Mouse (Mus musculus) heart, postnatal 25 days (tissue): ENCODE measurements around the gene Pih1d1. TPM values are rescaled to one million over a fixed set of nuclear protein-coding genes. Genes with fewer than 3 reads are reported as not detected.
"Not testable (repeated sequence)": the region's sequence is repeated elsewhere in the genome, so short reads cannot be mapped to it uniquely, and the experiment has no call there.

Source experiments
- DNase-seq: peaks from one replicate; pipeline ENCODE4 v3.0.0; 2022; ENCODE audit warnings: low spot score
- intact Hi-C: fragments of 180-260 bp; cut with DNase I; formaldehyde crosslinking; loops from one replicate; pipeline ENCODE4 v1.15.1; 2025
- total RNA-seq, 2 experiments: library from RNA; stranded (reverse); gene quantifications; 2 replicates each; pipeline ENCODE4 v1.2.3; 2021

Gene Pih1d1
- total RNA-seq, result 10 to 100 TPM; 29.7 to 30.9 TPM

DNA sequence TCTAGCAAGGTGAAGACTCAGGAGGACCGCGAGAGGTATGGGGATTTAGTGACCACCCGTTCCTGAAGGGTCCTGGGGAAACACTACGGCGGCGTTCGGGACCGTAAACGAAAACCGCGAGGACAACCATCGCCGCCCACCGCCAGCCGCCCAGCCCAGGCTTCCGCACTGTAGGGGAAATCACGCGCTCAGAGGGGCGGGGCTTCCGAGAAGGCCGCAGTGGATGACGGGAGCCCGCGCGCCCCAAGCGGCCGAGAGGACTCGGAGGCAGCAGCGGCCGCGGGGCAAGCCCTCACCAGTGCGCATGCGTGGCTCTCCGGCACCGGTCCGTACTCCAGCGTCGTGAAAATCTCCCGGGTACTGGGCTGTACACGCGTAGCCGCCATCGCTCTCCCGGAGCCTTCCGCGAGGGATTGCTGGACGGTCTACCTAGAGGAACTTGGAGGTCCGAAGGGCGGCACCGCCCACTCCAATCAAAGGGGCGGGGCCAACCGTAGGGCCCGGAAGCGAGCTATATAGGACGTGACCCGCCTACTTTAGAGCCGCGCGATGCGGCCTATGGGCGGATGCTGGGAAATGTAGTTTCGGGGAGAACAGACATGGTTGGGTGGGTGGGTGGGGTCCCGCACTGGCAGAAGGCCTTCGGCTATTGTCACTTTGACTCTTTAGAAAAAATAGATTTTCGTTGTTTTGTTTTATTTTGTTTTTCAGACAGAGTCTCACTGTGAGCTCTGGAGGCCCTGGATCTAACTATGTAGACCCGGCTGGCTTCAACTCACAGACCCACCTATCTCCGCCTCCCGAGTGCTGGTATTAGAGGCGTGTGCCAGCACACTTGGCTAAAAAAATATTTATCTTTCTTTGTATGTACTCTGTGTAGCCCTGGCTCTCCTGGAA lies at the start of gene Pih1d1, which contains the start of gene Aldh16a1:
Gene Pih1d1 (plus strand): TSS at position 208 of the 897 bp plus-strand sequence.
Gene Aldh16a1 (minus strand): TSS at position 489 of the 897 bp plus-strand sequence.
- peak; percentile 95 for DNase-seq
- intact Hi-C loops, result no loop called here

GRCm38 (mm10) chr7:45104941-45105340 lies 49.2 kb upstream of the Pih1d1 start:
- no peak for DNase-seq
- intact Hi-C loops, result loop anchor here (2.0 kb wide), 1 partner anchor 16 kb away; no protein-coding TSS in a partner anchor

DNA sequence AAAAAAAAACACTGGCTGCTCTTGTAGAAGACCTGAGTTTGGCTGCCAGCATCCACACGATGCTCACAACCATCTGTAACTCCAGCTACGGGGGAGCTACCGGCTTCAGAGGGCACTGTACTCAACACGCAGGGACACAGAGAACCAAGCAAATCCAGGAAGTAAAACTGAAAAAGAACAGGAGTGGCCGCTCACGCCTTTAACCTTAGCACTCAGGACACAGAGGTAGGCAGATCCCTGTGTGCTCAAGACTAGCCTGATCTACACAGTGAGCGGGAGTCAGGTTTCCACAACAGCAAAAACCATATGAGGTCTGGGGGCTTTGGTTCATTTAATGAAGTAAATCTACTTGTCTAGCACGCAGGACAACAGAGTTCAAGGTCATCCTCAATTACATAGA lies 48.6 kb upstream of the Pih1d1 start:
- intact Hi-C loops, result loop anchor here (2.0 kb wide), 1 partner anchor 15 kb away; no protein-coding TSS in a partner anchor
- no peak for DNase-seq

GRCm38 (mm10) chr7:45106441-45106840 lies 47.7 kb upstream of the Pih1d1 start:
- no peak for DNase-seq
- intact Hi-C loops, result no loop called here

DNA sequence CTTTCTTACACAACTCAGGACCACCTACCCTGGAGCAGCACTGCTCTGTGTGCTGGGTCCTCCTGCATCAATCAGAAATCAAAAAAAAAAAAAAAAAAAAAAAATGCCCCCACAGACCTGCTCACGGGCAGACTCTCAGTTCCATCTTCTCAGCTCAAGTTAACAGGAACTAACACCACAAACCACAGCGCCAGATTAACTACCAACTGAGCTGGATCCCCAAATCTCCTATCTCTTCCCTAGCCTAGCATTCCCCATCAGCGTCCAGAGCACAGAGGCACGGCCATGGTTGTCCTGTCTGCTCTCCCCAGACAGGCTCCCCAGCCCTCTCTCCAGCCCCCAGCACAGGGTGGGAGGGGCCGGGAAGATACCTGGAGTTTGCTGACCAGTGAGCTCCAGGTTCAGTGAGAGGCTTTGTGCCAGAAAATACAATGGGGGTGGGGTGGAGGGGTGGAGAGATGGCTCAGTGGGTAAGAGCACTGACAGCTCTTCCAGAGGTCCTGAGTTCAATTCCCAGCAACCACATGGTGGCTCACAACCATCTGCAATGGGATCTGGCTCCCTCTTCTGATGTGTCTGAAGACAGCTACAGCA lies 47.0 kb upstream of the Pih1d1 start:
- DNase-seq, result no peak
- intact Hi-C loops, result no loop called here

DNA sequence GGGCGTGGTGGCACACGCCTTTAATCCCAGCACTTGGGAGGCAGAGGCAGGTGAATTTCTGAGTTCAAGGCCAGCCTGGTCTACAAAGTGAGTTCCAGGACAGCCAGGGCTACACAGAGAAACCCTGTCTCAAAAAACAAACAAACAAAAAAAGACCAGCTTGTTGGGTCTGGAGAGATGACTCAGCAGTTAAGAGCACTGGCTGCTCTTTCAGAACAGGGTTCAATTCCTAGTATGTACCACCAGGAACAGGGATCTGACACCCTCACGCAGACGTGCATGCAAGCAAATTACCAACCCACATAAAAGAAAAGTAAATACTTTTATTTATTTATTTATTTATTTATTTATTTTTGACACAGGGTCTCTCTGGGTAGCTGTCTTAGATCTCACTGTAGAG lies 44.0 kb upstream of the Pih1d1 start:
- intact Hi-C loops, result not testable (repeated sequence)

GRCm38 (mm10) chr7:45111940-45112339 lies 42.2 kb upstream of the Pih1d1 start:
- intact Hi-C loops, result no loop called here
- DNase-seq, result no peak

More for the DNA sequence above, 44.0 kb upstream of the Pih1d1 start:
- not testable (repeated sequence) for DNase-seq

GRCm38 (mm10) chr7:45112529-45112928 lies 41.6 kb upstream of the Pih1d1 start:
- intact Hi-C loops, result no loop called here
- no peak for DNase-seq

GRCm38 (mm10) chr7:45113476-45113875 lies 40.6 kb upstream of the Pih1d1 start:
- DNase-seq, result no peak
- intact Hi-C loops, result no loop called here

DNA sequence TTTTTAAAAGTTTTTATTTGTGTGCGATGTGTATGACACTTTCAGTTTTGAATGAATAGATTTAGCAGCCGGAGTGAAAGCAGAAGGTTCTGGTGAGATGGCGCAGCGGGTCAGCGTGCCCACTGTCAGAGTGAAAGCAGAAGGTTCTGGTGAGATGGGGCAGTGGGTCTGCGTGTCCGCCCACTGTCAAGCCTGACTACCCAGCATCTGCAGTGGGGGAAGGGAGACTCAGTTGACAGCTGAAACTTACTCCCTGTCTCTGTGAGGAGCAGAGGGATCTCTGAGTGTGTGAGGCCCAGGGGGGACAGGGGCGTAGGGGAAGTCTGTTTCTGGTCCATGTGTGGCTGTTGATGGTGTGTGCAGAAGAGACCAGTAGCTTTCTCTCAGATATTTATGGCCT lies 36.5 kb upstream of the Pih1d1 start:
- no peak for DNase-seq
- intact Hi-C loops, result no loop called here

DNA sequence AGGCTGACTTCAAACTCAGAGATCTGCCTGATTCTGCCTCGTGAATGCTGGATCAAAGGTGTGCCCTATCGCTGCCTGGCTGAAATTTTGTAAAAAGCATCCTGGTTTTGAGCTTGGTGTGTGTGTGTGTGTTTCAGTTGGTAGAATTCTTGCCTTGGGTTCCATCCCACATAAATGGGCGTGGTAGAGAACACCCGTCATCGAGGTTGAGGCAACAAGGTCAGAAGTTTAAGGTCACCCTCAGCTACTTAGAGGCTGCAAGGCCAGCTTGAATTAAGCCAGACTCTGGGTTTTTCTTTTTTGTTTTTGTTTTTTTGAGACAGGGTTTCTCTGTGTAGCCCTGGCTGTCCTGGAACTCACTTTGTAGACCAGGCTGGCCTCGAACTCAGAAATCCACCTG lies 35.8 kb upstream of the Pih1d1 start:
- no peak for DNase-seq
- intact Hi-C loops, result no loop called here

DNA sequence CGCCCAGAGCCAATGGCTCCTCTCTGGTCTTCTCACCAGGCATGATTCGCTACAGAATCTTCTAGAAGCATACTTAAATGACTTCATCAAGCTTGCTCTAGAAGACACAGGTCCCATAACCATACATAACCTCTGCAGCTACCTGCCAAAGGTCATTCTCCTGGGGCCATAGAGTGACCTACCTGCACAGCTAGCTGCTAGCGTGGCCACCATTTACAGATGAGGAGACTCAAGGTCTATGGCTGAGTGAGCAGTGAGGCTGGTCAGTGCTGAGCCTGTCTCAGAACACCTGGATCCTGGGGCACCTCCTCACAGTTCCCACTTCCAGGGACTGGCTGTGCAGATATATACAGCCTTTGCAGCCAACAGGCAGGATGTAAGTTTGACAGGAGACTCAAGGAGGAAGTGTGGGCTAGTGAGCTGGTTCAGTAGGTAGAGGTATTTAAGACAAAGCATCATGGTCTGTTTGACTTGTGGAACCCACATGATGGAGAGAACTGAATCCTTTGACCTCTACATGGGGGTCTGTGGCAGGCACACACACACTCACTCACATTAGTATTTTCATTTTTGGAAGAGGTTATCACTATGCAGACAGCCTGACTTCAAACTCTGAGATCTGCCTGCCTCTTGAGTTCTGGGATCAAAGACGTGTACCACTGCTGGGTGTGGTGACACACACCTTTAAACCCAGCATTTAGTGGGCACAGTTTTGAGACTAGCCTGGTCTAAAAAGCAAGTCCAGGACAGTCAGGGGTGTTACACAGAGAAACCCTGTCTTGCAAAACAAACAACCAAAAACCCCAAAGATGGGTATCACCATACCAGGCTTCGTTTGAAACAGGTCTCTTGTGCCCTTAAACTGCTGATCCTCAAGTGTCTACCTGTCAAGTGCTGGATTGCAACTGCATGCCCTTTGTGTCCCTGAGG lies 34.1 kb upstream of the Pih1d1 start:
- DNase-seq, result no peak
- intact Hi-C loops, result loop anchor here (2.0 kb wide), 1 partner anchor 15 kb away; no protein-coding TSS in a partner anchor

DNA sequence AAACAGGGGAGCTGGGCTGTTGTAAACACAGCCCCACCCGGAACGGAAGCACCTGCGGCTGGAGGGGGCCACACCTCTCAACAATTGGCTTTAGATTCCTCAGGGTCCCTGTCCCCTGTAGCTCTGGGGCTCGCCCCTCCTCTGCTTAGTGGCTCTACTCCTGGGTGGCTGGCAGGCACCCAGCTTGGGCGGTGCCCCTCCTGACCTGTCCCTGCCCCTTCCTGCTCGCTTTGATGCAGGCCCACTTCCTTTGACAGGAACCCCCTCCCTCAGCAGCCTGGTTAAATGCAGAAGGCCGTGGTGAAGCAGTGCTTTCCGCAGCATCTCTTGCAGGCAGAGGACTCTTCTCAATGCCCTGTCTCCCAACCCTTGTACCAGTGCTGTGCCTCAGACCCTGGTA lies 32.7 kb upstream of the Pih1d1 start:
- DNase-seq, result peak; percentile 68
- intact Hi-C loops, result loop anchor here (2.0 kb wide), 1 partner anchor 17 kb away; no protein-coding TSS in a partner anchor

DNA sequence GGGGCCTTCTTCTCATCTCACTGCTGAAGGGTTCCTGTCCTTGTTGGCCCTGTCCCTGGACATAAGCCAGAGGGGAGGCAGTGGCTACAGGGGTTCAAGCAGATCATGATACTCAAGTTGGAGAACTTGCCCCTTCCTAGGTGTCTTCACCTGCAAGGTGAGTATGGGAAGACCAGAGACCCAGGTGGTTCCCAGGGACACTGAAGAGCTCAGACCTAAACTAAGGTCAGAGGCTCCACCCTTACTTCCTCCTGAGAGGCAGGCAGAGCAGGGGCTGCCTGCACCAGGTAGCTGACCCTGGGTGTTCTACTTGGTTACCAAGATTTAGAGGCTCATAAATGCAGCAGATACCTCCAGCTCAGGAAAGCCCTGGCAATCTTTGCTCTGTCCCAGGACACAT lies 32.1 kb upstream of the Pih1d1 start:
- no peak for DNase-seq
- intact Hi-C loops, result loop anchor here (2.0 kb wide), 1 partner anchor 17 kb away; no protein-coding TSS in a partner anchor

- intact Hi-C loops, result no loop called here
Measured at GRCm38 (mm10) chr7:45122561-45123185, 31.4 kb upstream of the Pih1d1 start.

GRCm38 (mm10) chr7:45123186-45123570 lies 30.9 kb upstream of the Pih1d1 start:
- intact Hi-C loops, result no loop called here
- DNase-seq, result no peak

More at GRCm38 (mm10) chr7:45122561-45123185, 31.4 kb upstream of the Pih1d1 start:
- DNase-seq, result no peak

DNA sequence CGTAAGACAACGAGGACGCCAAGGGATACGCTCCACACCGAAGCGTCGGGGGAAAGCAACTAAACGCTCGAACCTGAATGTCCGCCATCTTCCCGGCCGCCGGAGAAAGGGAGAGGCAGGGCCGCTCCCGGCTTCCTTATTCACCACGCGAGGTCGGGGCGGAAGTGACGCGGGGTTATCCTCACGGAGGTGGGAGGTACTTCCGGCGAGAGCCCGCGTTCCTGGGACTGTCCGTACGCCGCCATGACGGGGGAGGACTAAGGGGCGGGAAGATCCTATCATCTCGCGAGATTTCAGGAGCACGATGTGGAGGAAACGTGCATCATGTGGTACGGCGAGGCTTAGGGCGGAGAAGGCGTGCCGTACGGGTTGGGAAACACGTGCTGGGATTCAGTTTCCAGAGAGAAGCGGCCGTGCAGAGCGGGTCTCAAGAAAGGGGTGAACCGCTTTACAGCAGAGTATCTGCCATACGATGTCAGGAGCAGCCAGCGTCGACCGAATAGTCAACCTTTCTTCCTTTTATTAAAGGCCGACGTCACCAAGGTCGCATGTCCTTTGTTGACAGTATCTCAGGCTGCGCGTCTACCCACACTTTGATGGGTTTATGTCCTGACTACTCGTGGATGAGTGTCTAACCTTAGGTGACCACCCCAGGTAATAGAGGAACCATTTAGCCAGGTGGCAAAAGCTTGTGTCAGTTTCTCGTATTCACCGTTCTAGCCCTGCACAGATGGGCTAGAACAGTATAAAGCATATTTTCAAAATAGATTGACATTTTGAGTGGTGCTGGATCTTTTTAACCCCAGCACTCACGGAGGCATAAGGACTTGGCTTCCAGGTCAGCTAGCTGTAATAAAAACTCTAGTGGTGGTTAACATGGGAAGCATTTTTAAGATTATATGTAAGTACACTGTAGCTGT lies 29.6 kb upstream of the Pih1d1 start, which contains the start of gene Rps11:
Gene Rps11 (minus strand): TSS at position 216 of the 920 bp plus-strand sequence.
- peak; percentile 98 for DNase-seq
- intact Hi-C loops, result loop anchor here (5.0 kb wide), 1 partner anchor 137 kb away; the partner anchor contains the start of gene Prmt1

GRCm38 (mm10) chr7:45125144-45125600 lies 28.9 kb upstream of the Pih1d1 start:
- DNase-seq, result no peak
- intact Hi-C loops, result loop anchor here (5.0 kb wide), 1 partner anchor 138 kb away; the partner anchor contains the start of gene Prmt1
